Mouse (Mus musculus) hindbrain, embryonic 11.5 days (tissue): Measurements from ENCODE around the gene Ccdc106. TPM values are rescaled to one million over a fixed set of nuclear protein-coding genes. Genes with fewer than 3 reads are reported as not detected.
"Not testable (repeated sequence)": the region's sequence is repeated elsewhere in the genome, so short reads cannot be mapped to it uniquely, and the experiment has no call there.

ENCODE experiments used
- ATAC-seq: fragments of 200-750 bp; cut with Nextera tagmentation; 2 replicates; pipeline ENCODE4 v1.8.0; 2017; ENCODE audit warnings: mild to moderate bottlenecking, moderate TSS enrichment, moderate library complexity; ENCODE audit not compliant: low FRiP score
- DNase-seq: peaks from one replicate; pipeline ENCODE4 v3.0.0-alpha.2; 2015; ENCODE audit warnings: low spot score
- H3K27ac ChIP-seq: fragments of 300-500 bp; sonication (generic); 2 replicates; pipeline ENCODE4 v1.5.1; 2014; ENCODE audit warnings: mild to moderate bottlenecking, low read depth, low read length
- H3K27me3 ChIP-seq: fragments of 300-500 bp; sonication (generic); 2 replicates; pipeline ENCODE4 v1.6.1; 2014; ENCODE audit warnings: mild to moderate bottlenecking, low read length, moderate library complexity, mixed read lengths; ENCODE audit not compliant: control insufficient read depth, insufficient read depth
- H3K36me3 ChIP-seq: fragments of 300-500 bp; sonication (generic); 2 replicates; pipeline ENCODE4 v1.6.1; 2014; ENCODE audit warnings: mild to moderate bottlenecking, low read length, moderate library complexity, mixed read lengths; ENCODE audit not compliant: control insufficient read depth, insufficient read depth
- H3K4me1 ChIP-seq: fragments of 300-500 bp; sonication (generic); replicated peaks from 2 replicates; pipeline ENCODE4 v1.6.1; 2014; ENCODE audit warnings: low read length, mixed read lengths; ENCODE audit not compliant: control insufficient read depth, insufficient read depth
- H3K4me2 ChIP-seq: fragments of 300-500 bp; sonication (generic); replicated peaks from 2 replicates; pipeline ENCODE4 v1.6.1; 2014; ENCODE audit warnings: mild to moderate bottlenecking, low read depth, low read length
- H3K4me3 ChIP-seq: fragments of 300-500 bp; sonication (generic); 2 replicates; pipeline ENCODE4 v1.5.1; 2014; ENCODE audit warnings: low read depth, low read length
- H3K9ac ChIP-seq: fragments of 300-500 bp; sonication (generic); 2 replicates; pipeline ENCODE4 v1.6.1; 2014; ENCODE audit warnings: low read depth, low read length
- H3K9me3 ChIP-seq: fragments of 300-500 bp; sonication (generic); 2 replicates; pipeline ENCODE4 v1.6.1; 2016; ENCODE audit warnings: low read length; ENCODE audit not compliant: control insufficient read depth
- WGBS: fragments of 180-500 bp; shearing (Covaris S2); extraction: QIAGEN DNeasy Blood & Tissue Kit; methylation state at CpG from one replicate; pipeline ENCODE4 v1.1.7; 2014; 5-methylcytosine and 5-hydroxymethylcytosine counted together
- polyA plus RNA-seq: library from polyadenylated mRNA; unstranded; fragments of >200 nt; fragmentation: Nextera tagmentation; extraction: Ambion mirVana; gene quantifications from 2 replicates; pipeline ENCODE4 v1.2.1, GENCODE M21; 2014

Ccdc106 gene
- polyA plus RNA-seq, 1 experiment from 2014 or later = 7.2 TPM

- 39% methylated on average over 7 of the region's 13 CpGs for WGBS
- H3K4me1 ChIP-seq, H3K27me3 ChIP-seq, H3K9me3 ChIP-seq, H3K9ac ChIP-seq, DNase-seq: not testable (repeated sequence)
- peak overlapping the region; percentile 84; the same call in 1 of the 2 replicates for H3K4me2 ChIP-seq
- peak overlapping the region; percentile 51; the same call in 1 of the 2 replicates for H3K27ac ChIP-seq
- H3K4me3 ChIP-seq = peak overlapping the region; percentile 99
- peaks cover 14% of the 10 kb centered on the region for H3K36me3 ChIP-seq
- ATAC-seq = peak; percentile 59
These were observed 59.1 kb downstream of the Ccdc106 start for GRCm38 (mm10) chr7:5079365-5080009.

DNA sequence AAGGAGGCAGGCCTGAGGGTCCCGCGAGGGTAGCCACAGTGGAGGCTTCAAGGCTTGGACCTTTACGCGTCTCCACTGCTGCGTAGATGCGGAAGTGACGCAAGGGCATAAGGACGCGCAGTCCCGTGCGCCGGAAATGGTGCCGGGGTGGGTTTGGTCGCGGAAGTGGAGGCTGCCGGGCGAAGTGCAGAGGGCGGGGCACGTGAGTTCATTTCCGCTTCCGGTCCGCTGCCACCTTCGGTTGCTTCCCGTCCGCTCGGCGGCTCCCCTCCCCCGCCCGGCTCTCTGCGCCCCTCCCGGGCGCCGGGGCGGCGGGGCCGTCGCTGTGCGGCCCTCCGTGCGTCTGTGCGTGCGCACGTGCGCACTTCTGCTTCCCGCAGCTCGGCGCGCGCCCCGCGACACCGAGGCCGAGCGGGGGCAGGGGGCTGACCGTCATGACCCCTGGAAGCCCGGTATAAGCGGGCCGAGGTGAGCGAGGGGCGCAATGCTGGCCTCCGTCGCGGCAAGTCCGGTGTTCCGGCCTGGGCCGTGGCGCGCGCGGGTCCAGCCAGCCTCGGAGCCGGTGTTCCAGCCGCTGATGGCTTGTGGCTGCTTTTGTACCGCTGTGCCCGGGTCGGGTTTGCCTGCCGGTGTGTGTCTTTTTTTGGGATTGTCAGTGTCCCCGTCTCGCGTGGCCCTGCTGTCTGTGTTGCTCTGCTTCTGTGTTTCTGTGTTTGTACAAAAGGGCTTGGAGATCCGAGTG is 59.8 kb downstream of the Ccdc106 start, which contains the start of gene Epn1:
Gene Epn1 (plus strand): TSS at position 226 of the 742 bp plus-strand sequence.
- Histone ChIP-seq H3K4me1 (no peaks in the 10 kb centered on the region), H3K27ac (peak within 1 kb of the TSS; percentile 85), H3K4me2 (peak within 1 kb of the TSS; percentile 84), H3K4me3 (peak within 1 kb of the TSS; percentile 99), H3K36me3 (peaks cover 12% of the 10 kb centered on the region), H3K9me3 (no peaks in the 10 kb centered on the region), H3K27me3 (no peaks in the 10 kb centered on the region), H3K9ac (peak within 1 kb of the TSS; percentile 97)
- under 1% methylated on average over 73 of the region's 81 CpGs for WGBS
- ATAC-seq (peak; percentile 96), DNase-seq (peak; percentile 97)

- Histone ChIP-seq H3K27ac (0 out of 2 replicates have a peak overlapping the region, but pooled peaks have one; percentile 30), H3K4me1 (no peaks in the 10 kb centered on the region), H3K9me3 (no peaks in the 10 kb centered on the region), H3K9ac (peak overlapping the region; percentile 97), H3K4me2 (peak overlapping the region; percentile 84), H3K36me3 (peaks cover 12% of the 10 kb centered on the region), H3K27me3 (no peaks in the 10 kb centered on the region), H3K4me3 (peak overlapping the region; percentile 99)
- whole genome bisulfite sequencing = 20% methylated on average over 6 of the region's 6 CpGs
- ATAC-seq (no peak), DNase-seq (no peak)
These were observed 60.5 kb downstream of the Ccdc106 start for GRCm38 (mm10) chr7:5080815-5081214.

GRCm38 (mm10) chr7:5081241-5081640 is 60.9 kb downstream of the Ccdc106 start:
- ATAC-seq = no peak
- Histone ChIP-seq H3K27ac (no peak overlapping the region), H3K4me2 (peak overlapping the region; percentile 84), H3K36me3 (peaks cover 10% of the 10 kb centered on the region), H3K4me1 (no peaks in the 10 kb centered on the region), H3K9ac (0 out of 2 replicates have a peak overlapping the region, but pooled peaks have one; percentile 15), H3K27me3 (no peaks in the 10 kb centered on the region), H3K4me3 (peak overlapping the region; percentile 99), H3K9me3 (no peaks in the 10 kb centered on the region)
- 76% methylated on average over 6 of the region's 6 CpGs for WGBS
- no peak for DNase-seq

GRCm38 (mm10) chr7:5081939-5082338 is 61.6 kb downstream of the Ccdc106 start:
- no peak overlapping the region for H3K9ac ChIP-seq
- no peaks in the 10 kb centered on the region for H3K9me3 ChIP-seq
- no peak overlapping the region; the same call in 1 of the 2 replicates for H3K4me3 ChIP-seq
- WGBS = 95% methylated on average over 2 of the region's 2 CpGs
- H3K4me1 ChIP-seq = no peaks in the 10 kb centered on the region
- H3K36me3 ChIP-seq = peaks cover 5% of the 10 kb centered on the region; the same call in 1 of the 2 replicates
- H3K27me3 ChIP-seq = no peaks in the 10 kb centered on the region
- no peak overlapping the region for H3K27ac ChIP-seq
- DNase-seq (no peak), ATAC-seq (no peak)
- no peak overlapping the region for H3K4me2 ChIP-seq

DNA sequence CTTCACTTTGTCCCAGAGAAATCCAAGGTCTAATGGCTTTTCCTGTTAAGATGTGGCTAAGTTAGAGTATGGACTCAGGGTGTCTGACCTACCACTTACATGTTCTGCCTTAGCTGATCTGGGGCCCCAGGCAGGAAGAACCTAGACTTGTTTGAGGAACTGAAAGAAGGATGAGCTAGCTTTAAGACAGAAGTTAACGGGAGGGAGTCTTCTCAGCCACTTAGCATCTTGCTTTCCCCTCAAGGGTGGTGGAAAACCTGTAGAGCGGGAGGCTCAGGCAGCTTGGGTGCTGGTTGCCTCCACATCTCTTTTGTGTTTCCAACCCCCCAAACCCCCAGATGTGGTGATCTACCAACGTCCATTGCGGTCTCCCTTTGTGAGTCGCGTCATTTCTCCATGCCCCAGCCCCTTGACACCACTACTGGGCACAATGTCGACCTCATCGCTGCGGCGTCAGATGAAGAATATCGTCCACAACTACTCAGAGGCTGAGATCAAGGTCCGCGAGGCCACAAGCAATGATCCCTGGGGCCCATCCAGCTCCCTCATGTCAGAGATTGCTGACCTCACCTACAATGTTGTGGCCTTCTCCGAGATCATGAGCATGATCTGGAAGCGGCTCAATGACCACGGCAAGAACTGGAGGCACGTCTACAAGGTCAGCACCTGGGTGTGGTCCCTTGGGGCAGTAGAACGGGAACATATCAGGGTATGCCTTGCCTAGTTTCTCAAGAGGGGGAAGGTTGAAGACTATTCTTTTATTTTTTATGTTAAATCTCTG is 63.2 kb downstream of the Ccdc106 start:
- peaks cover 5% of the 10 kb centered on the region; the same call in 1 of the 2 replicates for H3K36me3 ChIP-seq

GRCm38 (mm10) chr7:5085512-5085911 is 65.2 kb downstream of the Ccdc106 start:
- no peaks in the 10 kb centered on the region for H3K27me3 ChIP-seq
- H3K4me2 ChIP-seq = no peak overlapping the region
- no peak overlapping the region for H3K27ac ChIP-seq
- H3K36me3 ChIP-seq = peaks cover 3% of the 10 kb centered on the region; the same call in 1 of the 2 replicates
- H3K4me3 ChIP-seq = no peak overlapping the region
- WGBS = 100% methylated on average over 1 of the region's 1 CpGs
- H3K9me3 ChIP-seq = no peaks in the 10 kb centered on the region
- DNase-seq = no peak
- no peak for ATAC-seq
- H3K9ac ChIP-seq = no peak overlapping the region
- no peaks in the 10 kb centered on the region for H3K4me1 ChIP-seq

More for the DNA sequence above, 63.2 kb downstream of the Ccdc106 start:
- ATAC-seq (no peak), DNase-seq (no peak)
- Histone ChIP-seq H3K27me3 (no peaks in the 10 kb centered on the region), H3K4me3 (no peak overlapping the region), H3K4me1 (no peaks in the 10 kb centered on the region), H3K4me2 (no peak overlapping the region), H3K27ac (no peak overlapping the region), H3K9me3 (no peaks in the 10 kb centered on the region), H3K9ac (no peak overlapping the region)
- WGBS = 95% methylated on average over 18 of the region's 18 CpGs

- H3K36me3 ChIP-seq = peaks cover 2% of the 10 kb centered on the region; the same call in 1 of the 2 replicates
These were observed 66.6 kb downstream of the Ccdc106 start for GRCm38 (mm10) chr7:5086921-5087440.

More at GRCm38 (mm10) chr7:5086921-5087440, 66.6 kb downstream of the Ccdc106 start:
- no peak for ATAC-seq
- WGBS = 85% methylated on average over 5 of the region's 5 CpGs
- Histone ChIP-seq H3K9ac (no peak overlapping the region), H3K27ac (no peak overlapping the region), H3K4me1 (no peaks in the 10 kb centered on the region), H3K9me3 (no peaks in the 10 kb centered on the region), H3K4me2 (no peak overlapping the region), H3K27me3 (no peaks in the 10 kb centered on the region), H3K4me3 (no peak overlapping the region)
- DNase-seq = no peak
